Mouse (Mus musculus) kidney, embryonic 16.5 days (tissue): ENCODE data around the gene Sema3a. TPM values are rescaled to one million over a fixed set of nuclear protein-coding genes. Genes with fewer than 3 reads are reported as not detected.

Experiments
- ATAC-seq: fragments of 200-750 bp; cut with Nextera tagmentation; 2 replicates; pipeline ENCODE4 v1.8.0; 2017; ENCODE audit warnings: moderate TSS enrichment; ENCODE audit not compliant: low FRiP score, low TSS enrichment
- H3K27ac ChIP-seq: fragments of 300-500 bp; sonication (generic); 2 replicates; pipeline ENCODE4 v1.5.1; 2014; ENCODE audit warnings: low read length
- H3K27me3 ChIP-seq: fragments of 300-500 bp; sonication (generic); 2 replicates; pipeline ENCODE4 v1.6.1; 2014; ENCODE audit warnings: low read length, control low read depth, mixed read lengths; ENCODE audit not compliant: insufficient read depth
- H3K36me3 ChIP-seq: fragments of 300-500 bp; sonication (generic); 2 replicates; pipeline ENCODE4 v1.6.1; 2014; ENCODE audit warnings: low read length, control low read depth, mixed read lengths; ENCODE audit not compliant: insufficient read depth
- H3K4me1 ChIP-seq: fragments of 300-500 bp; sonication (generic); 2 replicates; pipeline ENCODE4 v1.6.1; 2014; ENCODE audit warnings: low read length, control low read depth, mixed read lengths; ENCODE audit not compliant: insufficient read depth
- H3K4me2 ChIP-seq: fragments of 300-500 bp; sonication (generic); replicated peaks from 2 replicates; pipeline ENCODE4 v1.6.1; 2014; ENCODE audit warnings: low read depth, low read length
- H3K4me3 ChIP-seq: fragments of 300-500 bp; sonication (generic); 2 replicates; pipeline ENCODE4 v1.5.1; 2014; ENCODE audit warnings: mild to moderate bottlenecking, low read length
- H3K9ac ChIP-seq: fragments of 300-500 bp; sonication (generic); replicated peaks from 2 replicates; pipeline ENCODE4 v1.6.1; 2014; ENCODE audit warnings: low read length
- H3K9me3 ChIP-seq: fragments of 300-500 bp; sonication (generic); 2 replicates; pipeline ENCODE4 v1.6.1; 2016; ENCODE audit warnings: low read length, control low read depth
- WGBS: fragments of 180-500 bp; shearing (Covaris S2); extraction: QIAGEN DNeasy Blood & Tissue Kit; methylation state at CpG from one replicate; pipeline ENCODE4 v1.1.7; 2014; 5-methylcytosine and 5-hydroxymethylcytosine counted together
- polyA plus RNA-seq: library from polyadenylated mRNA; unstranded; fragments of >200 nt; fragmentation: Nextera tagmentation; extraction: Ambion mirVana; gene quantifications from 2 replicates; pipeline ENCODE4 v1.2.1, GENCODE M21; 2015

Gene Sema3a
- polyA plus RNA-seq, 1 experiment from 2014 or later: 24.1 TPM

DNA sequence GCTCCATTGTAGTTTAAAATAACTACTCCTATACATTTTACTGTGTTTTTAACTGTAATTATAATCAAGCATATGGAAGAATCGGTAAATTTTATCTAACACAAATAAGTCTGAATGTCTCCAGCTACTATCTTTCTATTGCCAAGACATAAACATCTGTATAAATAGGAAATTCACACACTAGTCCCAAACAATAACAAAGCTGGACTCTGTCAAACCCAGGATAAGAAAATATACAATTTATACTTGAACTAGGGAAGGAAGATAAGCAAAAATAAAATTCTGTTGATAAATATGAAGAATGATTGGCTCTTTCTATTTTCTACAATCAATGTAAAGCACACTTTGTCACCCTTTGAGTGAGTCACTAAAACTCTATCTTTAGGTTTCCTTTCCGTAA, 280.9 kb downstream of the Sema3a start:
- no peak overlapping the region for H3K27ac ChIP-seq
- H3K4me2 ChIP-seq: no peak overlapping the region
- H3K9me3 ChIP-seq: no peaks in the 10 kb centered on the region
- H3K36me3 ChIP-seq: no peaks in the 10 kb centered on the region
- no peaks in the 10 kb centered on the region for H3K4me1 ChIP-seq
- no peaks in the 10 kb centered on the region for H3K27me3 ChIP-seq
- no peak for ATAC-seq
- H3K9ac ChIP-seq: no peak overlapping the region
- H3K4me3 ChIP-seq: no peak overlapping the region
- WGBS: 75% methylated on average over 2 of the region's 2 CpGs

DNA sequence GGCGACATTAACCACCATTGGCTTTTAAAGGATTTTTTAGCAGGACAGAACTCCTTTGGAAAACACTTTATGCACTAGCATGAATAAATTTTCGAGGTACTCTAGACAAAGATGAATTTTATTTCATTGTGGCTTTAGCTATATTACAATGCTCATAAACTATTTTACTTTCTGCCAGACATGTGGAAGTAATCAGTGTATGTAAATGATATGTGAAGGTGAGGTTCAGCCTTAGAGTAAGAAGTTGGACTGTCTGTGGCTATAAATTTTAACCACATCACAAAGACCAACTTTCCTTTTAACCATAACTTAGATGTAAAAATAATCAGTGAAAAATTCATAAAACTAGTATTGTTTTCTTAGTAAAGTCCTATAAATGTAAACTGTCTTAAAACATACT, 286.7 kb downstream of the Sema3a start:
- Histone ChIP-seq H3K4me1 (no peaks in the 10 kb centered on the region), H3K9me3 (no peaks in the 10 kb centered on the region), H3K27me3 (no peaks in the 10 kb centered on the region), H3K4me3 (no peak overlapping the region), H3K27ac (no peak overlapping the region), H3K4me2 (no peak overlapping the region), H3K36me3 (no peaks in the 10 kb centered on the region), H3K9ac (no peak overlapping the region)
- no peak for ATAC-seq
- WGBS: 67% methylated on average over 2 of the region's 2 CpGs

- Histone ChIP-seq H3K4me1 (no peaks in the 10 kb centered on the region; the same call in 1 of the 2 replicates), H3K9ac (no peak overlapping the region), H3K4me3 (no peak overlapping the region), H3K27ac (no peak overlapping the region), H3K4me2 (no peak overlapping the region), H3K27me3 (no peaks in the 10 kb centered on the region), H3K36me3 (no peaks in the 10 kb centered on the region), H3K9me3 (no peaks in the 10 kb centered on the region)
- 81% methylated on average over 2 of the region's 2 CpGs for WGBS
- ATAC-seq: no peak
Observed at GRCm38 (mm10) chr5:13413915-13414525, 288.8 kb downstream of the Sema3a start.

- H3K27ac ChIP-seq: peak overlapping the region; percentile 1; the same call in 1 of the 2 replicates
Observed at GRCm38 (mm10) chr5:13416960-13417710, 291.9 kb downstream of the Sema3a start.

DNA sequence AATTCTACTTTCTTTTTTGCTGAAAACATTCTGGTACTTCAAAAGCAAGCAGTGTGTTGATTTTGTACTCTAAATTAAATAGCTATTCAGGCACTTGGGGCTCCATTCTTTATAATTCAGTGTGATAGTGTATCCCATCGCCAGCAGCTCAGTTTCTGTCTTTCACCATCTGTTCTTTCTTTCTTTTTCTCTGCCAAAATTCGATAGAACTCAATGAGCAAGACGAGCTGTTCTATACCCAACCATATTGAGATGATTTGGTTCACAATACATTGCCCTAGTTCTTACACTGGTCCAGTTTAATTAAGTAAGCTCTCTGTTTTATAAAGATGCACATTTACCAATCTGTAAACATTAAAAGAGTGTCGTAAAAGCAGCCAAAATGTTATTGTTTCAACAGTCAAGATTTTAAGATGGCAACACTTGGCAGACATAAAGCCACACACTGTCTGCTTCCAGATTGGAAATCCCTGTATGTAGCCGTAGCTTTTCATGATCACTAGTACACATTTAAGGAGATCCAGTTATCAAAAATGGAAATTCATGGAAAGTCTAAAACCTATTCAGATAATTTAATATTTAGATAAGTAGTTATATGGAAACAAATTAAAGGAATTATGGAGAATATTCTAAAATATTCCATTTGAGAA, 296.2 kb downstream of the Sema3a start:
- 90% methylated on average over 5 of the region's 5 CpGs for WGBS
- H3K9ac ChIP-seq: no peak overlapping the region

More at GRCm38 (mm10) chr5:13416960-13417710, 291.9 kb downstream of the Sema3a start:
- no peak overlapping the region for H3K4me2 ChIP-seq
- ATAC-seq: peak; percentile 57; the same call in 1 of the 2 replicates
- H3K4me1 ChIP-seq: no peaks in the 10 kb centered on the region; the same call in 1 of the 2 replicates
- no peaks in the 10 kb centered on the region for H3K36me3 ChIP-seq
- 46% methylated on average over 3 of the region's 3 CpGs for WGBS
- H3K27me3 ChIP-seq: no peaks in the 10 kb centered on the region
- no peak overlapping the region for H3K4me3 ChIP-seq
- H3K9ac ChIP-seq: no peak overlapping the region
- H3K9me3 ChIP-seq: no peaks in the 10 kb centered on the region

DNA sequence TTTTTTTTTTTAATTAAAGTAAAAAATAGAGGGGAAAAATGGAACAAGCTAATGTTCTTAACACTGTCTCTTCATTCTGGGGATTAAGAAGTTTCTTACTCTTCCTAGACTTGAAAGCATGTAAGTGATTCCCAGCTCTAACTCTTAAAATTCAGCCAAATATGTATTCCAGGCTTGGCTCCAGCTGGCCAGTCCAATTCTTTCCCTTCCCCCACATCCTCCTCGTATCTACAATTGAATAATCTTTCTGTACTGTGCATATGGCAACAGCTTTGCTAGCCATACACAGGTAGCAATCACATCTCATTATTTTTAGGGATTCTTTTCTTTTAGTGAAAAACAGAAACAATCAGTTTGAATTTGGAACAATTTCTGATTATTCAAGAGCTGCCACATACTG, 303.5 kb downstream of the Sema3a start:
- Histone ChIP-seq H3K27ac (no peak overlapping the region), H3K4me1 (0 out of 2 replicates have a peak, but pooled peaks cover 2% of the 10 kb centered on the region), H3K9me3 (peaks cover 3% of the 10 kb centered on the region; the same call in 1 of the 2 replicates), H3K9ac (no peak overlapping the region), H3K27me3 (no peaks in the 10 kb centered on the region), H3K36me3 (no peaks in the 10 kb centered on the region), H3K4me3 (no peak overlapping the region), H3K4me2 (no peak overlapping the region)
- WGBS: 67% methylated on average over 1 of the region's 1 CpGs
- ATAC-seq: no peak

More for the DNA sequence above, 296.2 kb downstream of the Sema3a start:
- no peaks in the 10 kb centered on the region for H3K9me3 ChIP-seq
- no peak overlapping the region for H3K27ac ChIP-seq
- no peak overlapping the region for H3K4me2 ChIP-seq
- no peak for ATAC-seq
- H3K4me1 ChIP-seq: no peaks in the 10 kb centered on the region; the same call in 1 of the 2 replicates
- H3K36me3 ChIP-seq: no peaks in the 10 kb centered on the region
- no peaks in the 10 kb centered on the region for H3K27me3 ChIP-seq
- no peak overlapping the region for H3K4me3 ChIP-seq

DNA sequence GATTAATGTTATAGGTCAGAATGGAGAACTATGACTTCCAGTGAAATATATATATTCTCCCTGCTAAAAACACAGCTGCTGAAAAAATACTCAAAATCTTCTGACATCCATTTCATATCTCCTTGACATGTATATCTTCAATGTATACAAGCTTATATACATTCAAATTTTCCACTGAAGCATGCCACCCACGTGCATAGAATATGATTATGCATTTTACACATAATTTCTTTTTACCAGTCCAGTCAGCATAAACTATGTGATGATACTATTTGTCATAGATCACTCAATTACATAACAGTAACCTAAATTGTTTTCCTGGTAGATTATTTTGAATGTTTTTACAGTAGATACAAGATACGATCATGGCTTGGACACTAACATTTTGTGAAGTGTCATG, 306.6 kb downstream of the Sema3a start:
- no peak for ATAC-seq

GRCm38 (mm10) chr5:13432574-13432973, 307.4 kb downstream of the Sema3a start:
- H3K27me3 ChIP-seq: no peaks in the 10 kb centered on the region
- H3K9me3 ChIP-seq: no peaks in the 10 kb centered on the region
- ATAC-seq: no peak
- H3K4me1 ChIP-seq: 0 out of 2 replicates have a peak, but pooled peaks cover 2% of the 10 kb centered on the region
- no peak overlapping the region for H3K4me2 ChIP-seq
- no peak overlapping the region for H3K4me3 ChIP-seq
- H3K36me3 ChIP-seq: no peaks in the 10 kb centered on the region
- WGBS: 33% methylated on average over 3 of the region's 3 CpGs
- no peak overlapping the region for H3K27ac ChIP-seq
- H3K9ac ChIP-seq: no peak overlapping the region

More for the DNA sequence above, 306.6 kb downstream of the Sema3a start:
- Histone ChIP-seq H3K9me3 (peaks cover under 1% of the 10 kb centered on the region; the same call in 1 of the 2 replicates), H3K4me1 (0 out of 2 replicates have a peak, but pooled peaks cover 2% of the 10 kb centered on the region), H3K36me3 (no peaks in the 10 kb centered on the region), H3K4me2 (no peak overlapping the region), H3K4me3 (no peak overlapping the region), H3K27me3 (no peaks in the 10 kb centered on the region), H3K27ac (no peak overlapping the region), H3K9ac (no peak overlapping the region)
- WGBS: 85% methylated on average over 2 of the region's 2 CpGs

DNA sequence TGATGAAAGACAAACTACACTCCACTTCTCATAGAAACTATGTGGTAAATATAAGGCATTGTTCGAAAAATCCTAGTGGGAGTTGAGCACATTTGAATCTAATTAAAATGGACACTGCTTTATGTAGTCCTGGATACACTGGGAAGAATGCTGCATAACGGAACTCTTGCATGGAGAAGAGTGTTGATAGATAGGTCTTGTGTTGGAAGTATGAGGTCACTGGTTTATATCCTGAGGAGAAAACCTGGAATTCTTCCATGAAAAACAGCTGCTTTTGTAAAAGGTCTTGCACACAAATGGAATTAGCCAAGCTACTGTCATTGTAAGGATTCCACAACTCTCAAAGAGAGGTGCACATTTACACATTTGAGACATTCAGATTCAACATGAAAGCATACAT, 308.1 kb downstream of the Sema3a start:
- Histone ChIP-seq H3K4me2 (no peak overlapping the region), H3K27ac (no peak overlapping the region; the same call in 1 of the 2 replicates), H3K9me3 (no peaks in the 10 kb centered on the region), H3K4me1 (0 out of 2 replicates have a peak, but pooled peaks cover 2% of the 10 kb centered on the region), H3K9ac (no peak overlapping the region), H3K36me3 (no peaks in the 10 kb centered on the region), H3K27me3 (no peaks in the 10 kb centered on the region), H3K4me3 (no peak overlapping the region)
- WGBS: 66% methylated on average over 2 of the region's 2 CpGs
- ATAC-seq: no peak; the same call in 1 of the 2 replicates
